In genomic region chr9:61367156-61367555, GRCm38 (mm10) we compare ENCODE assay signal across 20 mouse cellular contexts.
"Had no signal": no experiment of that assay in that cellular context is flagged by ENCODE, and none has a peak within 500 bp of the region (broad histone marks: within the 10 kb centered on the region; RNA-seq: fewer than 3 reads in every experiment).

No protein-coding gene starts in this region.

- DNase-seq: gastrocnemius, adult 2 months; gastrocnemius, postnatal 10 days; gastrocnemius, postnatal 25 days; heart, adult 2 months; heart, postnatal 10 days; heart, postnatal 4 days; liver; liver, embryonic 13.5 days had no signal

- H3K36me3 ChIP-seq: heart, embryonic 10.5 days; heart, embryonic 12.5 days; hindbrain, embryonic 10.5 days; hindbrain, embryonic 12.5 days; kidney, embryonic 15.5 days; limb, embryonic 10.5 days; limb, embryonic 12.5 days; liver, embryonic 13.5 days; liver, embryonic 15.5 days had no signal

- H3K9me3 ChIP-seq: heart, embryonic 10.5 days; heart, embryonic 12.5 days; hindbrain, embryonic 10.5 days; hindbrain, embryonic 12.5 days; kidney, embryonic 15.5 days; limb, embryonic 10.5 days; limb, embryonic 12.5 days; liver, embryonic 13.5 days; liver, embryonic 15.5 days had no signal

- H3K4me3 ChIP-seq: gastrocnemius, adult 2 months; heart, adult 2 months; heart, embryonic 10.5 days; heart, embryonic 12.5 days; hindbrain, embryonic 10.5 days; hindbrain, embryonic 12.5 days; kidney, embryonic 15.5 days; layer of hippocampus, adult 2 months; left cerebral cortex, adult 2 months; limb, embryonic 10.5 days; limb, embryonic 12.5 days; liver, embryonic 13.5 days; liver, embryonic 15.5 days had no signal

- H3K27ac ChIP-seq: gastrocnemius, adult 2 months; heart, adult 2 months; heart, embryonic 10.5 days; hindbrain, embryonic 10.5 days; hindbrain, embryonic 12.5 days; hindbrain, embryonic 14.5 days; kidney, postnatal 0 days; layer of hippocampus, adult 2 months; left cerebral cortex, adult 2 months; limb, embryonic 12.5 days; liver, embryonic 13.5 days; liver, embryonic 15.5 days had no signal
